Mouse (Mus musculus) erythroblast, embryonic 14.5 days (primary cell): ENCODE results near the gene Sult5a1.

ENCODE experiments used
- GATA1 ChIP-seq: IDR thresholded peaks from 2 replicates; pipeline ENCODE4 v1.6.1; 2012; ENCODE audit warnings: low read length, inconsistent platforms, mixed read lengths
- TAL1 ChIP-seq: IDR thresholded peaks from 3 replicates; pipeline ENCODE4 v1.6.1; 2012; ENCODE audit warnings: low read length, inconsistent platforms, mixed read lengths

GRCm38 (mm10) chr8:123150737-123151171, 7.4 kb downstream of the Sult5a1 start:
- TF ChIP-seq GATA1 (no peak), TAL1 (no peak)
